ENCODE assay signal across 25 mouse cellular contexts in genomic region chr10:77552162-77552561, GRCm38 (mm10). TPM values are rescaled to one million over a fixed set of nuclear protein-coding genes. Genes with fewer than 3 reads are reported as not detected.
"Had no signal": no experiment of that assay in that cellular context is flagged by ENCODE, and none has a peak within 500 bp of the region (broad histone marks: within the 10 kb centered on the region; RNA-seq: fewer than 3 reads in every experiment).

No protein-coding gene starts in this region.

- H3K4me2 ChIP-seq: heart, embryonic 12.5 days; hindbrain, embryonic 12.5 days; hindbrain, embryonic 14.5 days; intestine, embryonic 15.5 days; limb, embryonic 12.5 days; liver, embryonic 11.5 days; liver, embryonic 13.5 days; liver, embryonic 15.5 days had no signal

- H3K27ac ChIP-seq: heart, embryonic 10.5 days; hindbrain, embryonic 10.5 days; hindbrain, embryonic 12.5 days; hindbrain, embryonic 14.5 days; intestine, embryonic 15.5 days; layer of hippocampus, adult 2 months; left cerebral cortex, adult 2 months; limb, embryonic 10.5 days; limb, embryonic 12.5 days; liver, embryonic 13.5 days had no signal

- H3K4me3 ChIP-seq: gastrocnemius, adult 2 months; heart, embryonic 10.5 days; heart, embryonic 12.5 days; hindbrain, embryonic 10.5 days; hindbrain, embryonic 12.5 days; intestine, embryonic 15.5 days; layer of hippocampus, adult 2 months; left cerebral cortex, adult 2 months; limb, embryonic 10.5 days; limb, embryonic 12.5 days; liver, embryonic 13.5 days; liver, embryonic 15.5 days had no signal

- H3K9ac ChIP-seq: heart, embryonic 12.5 days; hindbrain, embryonic 12.5 days; hindbrain, embryonic 14.5 days; intestine, embryonic 15.5 days; limb, embryonic 12.5 days; liver, embryonic 13.5 days; liver, embryonic 15.5 days; liver, postnatal 0 days had no signal

- ATAC-seq: hindbrain, embryonic 16.5 days; inflammation-experienced regulatory T-cells, adult 6 months; intestine, embryonic 15.5 days; intestine, postnatal 0 days; liver, postnatal 0 days had no signal

- H3K36me3 ChIP-seq: heart, embryonic 10.5 days; heart, embryonic 12.5 days; hindbrain, embryonic 10.5 days; hindbrain, embryonic 12.5 days; intestine, embryonic 15.5 days; limb, embryonic 10.5 days; limb, embryonic 12.5 days; liver, embryonic 15.5 days had no signal

- H3K9me3 ChIP-seq: heart, embryonic 10.5 days; heart, embryonic 12.5 days; hindbrain, embryonic 10.5 days; hindbrain, embryonic 12.5 days; intestine, embryonic 15.5 days; limb, embryonic 10.5 days; limb, embryonic 12.5 days; liver, embryonic 13.5 days; liver, embryonic 15.5 days had no signal

- H3K27me3 ChIP-seq: heart, embryonic 12.5 days; intestine, embryonic 15.5 days; limb, embryonic 12.5 days; liver, embryonic 13.5 days; liver, embryonic 15.5 days had no signal

- DNase-seq: gastrocnemius, adult 2 months; gastrocnemius, postnatal 10 days; gastrocnemius, postnatal 25 days; heart, adult 18-20 months; heart, postnatal 10 days; heart, postnatal 4 days; liver; liver, embryonic 13.5 days; liver, postnatal 0 days had no signal

- H3K4me1 ChIP-seq: hindbrain, embryonic 10.5 days; hindbrain, embryonic 12.5 days; intestine, embryonic 15.5 days; limb, embryonic 10.5 days; limb, embryonic 12.5 days had no signal

RNA-seq across cellular contexts. Expression of gene Gm49325, which starts 53.8 kb away (rescaled TPM):
- polyA plus RNA-seq: heart, embryonic 12.5 days; heart, embryonic 14.5 days; hindbrain, embryonic 16.5 days had no signal
